Mouse (Mus musculus) heart, postnatal 14 days (tissue): Measurements from ENCODE around the gene Hdhd3. TPM values are rescaled to one million over a fixed set of nuclear protein-coding genes. Genes with fewer than 3 reads are reported as not detected.

Experiments
- DNase-seq, 2 experiments: peaks; one replicate each; pipeline ENCODE4 v3.0.0; 2021 to 2022
- intact Hi-C: fragments of 180-260 bp; cut with DNase I; formaldehyde crosslinking; loops from one replicate; pipeline ENCODE4 v1.15.1; 2025
- long read RNA-seq, 2 experiments: library from polyadenylated mRNA; stranded (forward); transcript quantifications; one replicate each; pipeline ENCODE4 v2.0.0; 2021
- total RNA-seq, 2 experiments: library from RNA; stranded (reverse); gene quantifications; 2 replicates each; pipeline ENCODE4 v1.2.3; 2021

The Hdhd3 gene
- total RNA-seq, result 1 to 10 TPM; 5.0 to 5.4 TPM
- long read RNA-seq, experiment 1, transcript Hdhd3-201 (2 exons, 1,205 nt), result major isoform, 7 of 8 reads
- long read RNA-seq, experiment 1, partial matches to known transcripts, result 0 of 8 reads
- long read RNA-seq, experiment 1, other reads (novel, unspliced or antisense), result 1 of 8 reads
- long read RNA-seq, experiment 2, transcript Hdhd3-201 (2 exons, 1,205 nt), result major isoform, 6 of 6 reads
- long read RNA-seq, experiment 2, partial matches to known transcripts, result 0 of 6 reads
- long read RNA-seq, experiment 2, other reads (novel, unspliced or antisense), result 0 of 6 reads

DNA sequence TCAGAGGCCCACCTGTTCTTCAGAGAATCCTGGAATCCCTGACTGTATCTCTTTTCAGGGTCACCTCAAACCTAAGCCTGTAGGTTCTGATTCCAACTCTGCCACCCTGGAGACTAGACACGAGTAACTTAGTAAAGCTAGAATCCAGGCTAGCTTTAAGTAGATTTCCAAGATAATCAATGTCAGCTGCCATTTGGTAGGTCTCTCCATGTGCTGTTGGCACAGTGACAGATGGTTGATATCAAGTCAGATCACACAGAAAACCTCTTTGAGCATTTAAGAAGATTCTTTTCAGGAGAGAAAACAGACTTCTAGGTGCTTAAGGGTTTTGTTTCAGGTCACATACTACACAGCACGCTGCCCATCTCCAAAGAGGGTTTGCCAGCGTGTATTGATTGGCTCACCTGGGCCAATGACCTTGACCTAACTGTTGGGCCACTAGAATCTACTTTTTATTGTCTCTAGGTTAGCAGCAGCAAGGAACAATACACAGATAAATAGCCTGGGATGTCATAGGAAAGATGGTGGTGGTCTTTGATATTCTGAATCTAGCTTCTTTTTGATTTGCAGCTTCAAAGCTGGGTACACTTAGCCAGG, at the start of gene Hdhd3:
Hdhd3 (minus strand) TSS at position 94 of the 597 bp plus-strand sequence.
- intact Hi-C loops, result loop anchor here (2.0 to 5.0 kb wide), 2 partner anchors 15 to 96 kb away; partner anchors contain the start of genes Alad, Cdc26 and Prpf4
- no peak for DNase-seq

DNA sequence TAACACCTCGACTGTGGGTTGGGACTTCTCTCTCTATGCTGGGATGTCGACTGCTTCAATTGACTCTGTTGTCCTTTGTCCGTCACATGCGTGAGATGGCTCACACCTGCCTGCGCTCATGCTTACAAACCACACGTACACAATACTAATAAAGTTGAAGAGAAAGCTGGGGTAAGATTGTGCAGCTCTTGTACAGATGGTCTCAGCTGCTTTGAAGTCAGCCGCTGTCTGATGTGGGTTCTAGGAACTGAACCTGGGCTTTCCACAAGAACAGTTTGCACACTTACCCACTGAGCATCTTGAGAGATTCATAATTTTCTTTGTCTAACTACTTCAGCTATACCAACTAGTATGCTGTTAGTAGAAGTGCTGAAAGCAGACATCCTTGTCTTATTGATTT, 48.7 kb upstream of the Hdhd3 start:
- no peak for DNase-seq
- intact Hi-C loops, result no loop called here

DNA sequence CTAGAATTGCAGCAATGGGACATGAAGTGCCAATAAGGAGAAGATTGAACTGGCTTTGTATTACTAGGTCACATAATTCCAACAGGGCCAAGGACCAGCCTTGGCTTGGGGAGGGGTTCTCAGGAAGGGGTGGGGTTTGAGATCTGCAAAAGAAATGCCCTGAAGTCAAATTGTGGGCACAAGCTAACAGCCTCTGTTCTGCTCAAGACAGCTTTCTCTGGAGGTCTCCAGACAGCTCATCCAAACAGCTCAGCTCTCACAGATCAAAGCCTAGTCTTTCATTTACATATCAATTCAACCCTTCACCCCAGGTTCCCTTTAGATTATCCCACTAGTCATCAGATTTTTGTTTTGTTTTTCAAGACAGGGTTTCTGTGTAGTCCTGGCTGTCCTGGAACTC, 41.5 kb upstream of the Hdhd3 start:
- intact Hi-C loops, result no loop called here
- no peak for DNase-seq

DNA sequence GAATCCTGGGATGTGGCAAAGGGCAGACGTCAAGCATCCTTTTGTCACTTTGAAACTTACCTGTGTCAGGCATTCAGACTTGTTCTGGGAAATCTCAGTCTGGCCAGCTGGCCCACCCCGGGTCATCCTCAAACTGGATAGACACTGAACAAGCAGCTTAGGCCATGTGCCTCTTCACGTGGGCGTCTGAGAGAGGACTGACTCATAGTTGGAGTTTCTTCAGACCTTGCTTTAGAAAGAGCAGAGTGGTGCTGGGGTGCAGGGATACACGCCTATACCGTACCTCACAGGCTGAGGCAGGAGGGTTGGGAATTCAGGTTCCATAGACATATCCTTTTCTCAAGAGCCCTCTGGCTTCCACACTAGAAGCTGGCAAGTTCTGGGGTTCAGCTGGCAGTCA, 40.5 kb upstream of the Hdhd3 start:
- intact Hi-C loops, result no loop called here

DNA sequence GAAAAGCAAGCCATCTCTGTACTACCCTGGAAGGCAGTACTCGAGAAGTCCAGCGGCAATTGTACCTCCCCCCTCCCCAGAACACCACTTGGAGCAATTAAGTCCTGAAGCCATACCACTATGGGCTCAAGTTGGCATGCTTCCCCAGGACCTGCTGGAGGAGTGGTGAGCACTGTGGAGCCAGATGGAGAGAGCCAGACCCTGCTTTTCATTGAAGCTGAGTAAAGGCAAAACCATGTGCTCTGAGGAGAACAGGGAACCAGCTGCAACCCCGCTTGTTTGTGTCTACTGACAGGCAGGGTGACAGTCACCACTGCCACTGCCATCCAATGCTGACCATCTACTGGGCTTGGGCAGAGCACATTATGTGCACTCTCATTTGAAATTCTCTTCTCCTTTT, 38.5 kb upstream of the Hdhd3 start:
- intact Hi-C loops, result no loop called here
- no peak for DNase-seq

More for the DNA sequence above, 40.5 kb upstream of the Hdhd3 start:
- no peak for DNase-seq

DNA sequence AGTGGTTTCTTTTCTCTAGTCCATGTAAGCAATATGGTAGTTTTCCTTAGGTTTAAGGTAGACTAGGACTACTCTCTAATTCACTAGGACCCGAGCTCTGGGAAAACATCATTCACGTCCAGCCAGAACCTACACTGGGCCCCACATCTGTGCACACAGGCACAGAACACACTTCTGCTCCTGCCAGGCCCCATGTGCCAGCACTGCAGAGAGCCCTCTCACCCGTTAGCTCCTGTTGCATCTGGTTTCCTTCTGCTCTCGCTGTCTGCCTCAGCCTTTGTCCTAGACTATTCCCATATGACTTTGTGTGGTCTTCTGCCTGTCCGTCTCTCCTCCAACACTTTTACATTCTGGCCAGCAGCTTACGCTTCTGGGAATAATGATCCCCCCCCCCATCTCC, 30.5 kb upstream of the Hdhd3 start:
- no peak for DNase-seq
- intact Hi-C loops, result no loop called here

DNA sequence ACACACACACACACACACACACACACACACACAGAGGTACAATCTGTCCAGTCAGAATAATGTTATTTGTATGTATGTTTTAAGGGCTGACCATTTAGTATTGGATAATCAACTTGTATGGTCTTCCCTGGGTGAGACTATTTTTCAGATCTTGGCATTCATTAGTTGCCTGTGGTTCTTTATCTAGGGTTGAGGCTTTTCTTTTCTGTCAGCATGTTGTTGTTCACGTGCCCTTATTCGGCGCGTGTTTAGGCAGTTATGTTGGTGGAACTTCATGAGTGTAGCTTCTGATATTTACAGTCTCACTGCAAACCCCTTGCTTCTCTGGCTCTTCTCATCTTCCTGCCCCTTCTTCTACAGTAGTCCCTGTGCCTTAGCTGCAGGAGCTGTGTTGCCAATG, 24.4 kb upstream of the Hdhd3 start:
- no peak for DNase-seq
- intact Hi-C loops, result no loop called here

DNA sequence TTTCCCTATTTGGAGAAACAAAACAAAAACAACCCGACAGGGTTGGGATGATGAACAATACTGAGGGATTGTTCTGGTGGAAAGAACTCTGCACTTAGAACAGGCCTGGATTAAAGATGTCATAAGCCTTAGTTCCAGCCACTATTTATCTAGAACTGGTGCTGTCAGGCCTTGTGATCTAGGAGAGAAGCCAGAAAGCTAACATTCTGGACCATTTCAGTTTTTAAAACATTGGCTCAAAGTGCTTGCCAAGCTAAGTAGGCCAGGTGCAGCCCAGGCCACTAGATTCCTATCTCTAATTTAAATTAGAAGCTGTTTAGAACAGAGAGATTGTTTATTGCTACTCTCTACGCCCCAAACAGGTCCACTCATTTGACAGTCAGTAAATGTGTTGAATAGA, 23.0 kb upstream of the Hdhd3 start:
- intact Hi-C loops, result no loop called here
- DNase-seq, result no peak

DNA sequence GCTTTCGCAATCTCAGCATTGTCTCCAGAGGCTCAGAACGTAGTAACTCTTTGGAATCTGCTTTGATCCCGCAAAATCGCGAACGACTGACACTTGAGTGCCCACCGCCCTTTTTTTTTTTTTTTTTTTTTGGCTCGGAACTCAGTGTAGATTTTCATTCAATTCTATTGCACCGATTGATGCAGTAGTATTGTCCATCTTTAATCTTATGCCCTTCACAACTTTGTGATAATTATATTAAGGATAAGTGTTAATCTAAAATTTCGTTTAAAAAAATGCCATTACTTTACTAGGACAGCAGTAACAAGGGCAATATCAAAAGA, 22.2 kb upstream of the Hdhd3 start:
- no peak for DNase-seq
- intact Hi-C loops, result no loop called here

DNA sequence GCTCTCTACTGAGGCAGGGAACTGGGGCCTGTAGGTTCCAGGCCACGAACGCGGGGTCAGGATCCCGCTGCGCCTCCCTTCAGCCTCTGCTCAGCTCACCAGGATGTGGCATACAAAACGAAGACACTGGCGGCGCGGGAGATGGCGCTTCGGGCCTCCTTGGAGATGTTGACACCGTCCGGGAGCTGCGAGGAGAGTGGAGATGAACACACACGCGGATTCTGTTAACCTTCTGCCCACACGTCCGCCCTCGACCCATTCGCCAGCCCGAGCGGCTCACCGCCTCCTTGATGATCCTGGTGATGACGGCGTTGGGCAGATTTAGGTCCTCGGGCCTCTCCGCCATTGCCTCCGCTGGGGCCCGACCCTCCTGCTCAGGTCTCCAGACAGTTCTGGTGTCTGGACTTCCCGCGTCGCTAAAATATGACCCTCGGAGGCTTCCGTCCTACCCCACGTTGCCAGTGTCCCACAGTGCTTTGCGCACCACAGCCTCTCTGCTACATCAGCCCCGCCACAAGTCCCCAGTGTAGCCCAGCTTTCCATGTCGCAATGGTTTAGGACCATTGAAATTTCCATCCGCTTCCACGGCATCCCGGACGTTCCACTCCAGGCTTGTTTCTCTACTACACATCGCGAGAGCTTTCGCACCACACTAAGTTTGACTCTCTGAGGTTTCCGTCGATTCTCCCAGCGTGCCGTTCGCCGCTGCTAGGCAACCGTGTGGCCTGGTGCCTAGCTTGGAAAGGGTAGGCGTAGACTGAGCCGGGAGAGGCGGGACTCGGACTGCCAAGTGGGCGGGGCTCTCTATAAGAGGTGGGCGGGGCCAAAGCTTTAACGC, 21.6 kb upstream of the Hdhd3 start, which contains the start of the genes Pole3 and 4933430I17Rik:
Pole3 (minus strand) TSS at position 418 of the 838 bp plus-strand sequence.
4933430I17Rik (plus strand) TSS at position 719 of the 838 bp plus-strand sequence.
- DNase-seq, result peak; percentile 97 to 99
- intact Hi-C loops, result no loop called here

DNA sequence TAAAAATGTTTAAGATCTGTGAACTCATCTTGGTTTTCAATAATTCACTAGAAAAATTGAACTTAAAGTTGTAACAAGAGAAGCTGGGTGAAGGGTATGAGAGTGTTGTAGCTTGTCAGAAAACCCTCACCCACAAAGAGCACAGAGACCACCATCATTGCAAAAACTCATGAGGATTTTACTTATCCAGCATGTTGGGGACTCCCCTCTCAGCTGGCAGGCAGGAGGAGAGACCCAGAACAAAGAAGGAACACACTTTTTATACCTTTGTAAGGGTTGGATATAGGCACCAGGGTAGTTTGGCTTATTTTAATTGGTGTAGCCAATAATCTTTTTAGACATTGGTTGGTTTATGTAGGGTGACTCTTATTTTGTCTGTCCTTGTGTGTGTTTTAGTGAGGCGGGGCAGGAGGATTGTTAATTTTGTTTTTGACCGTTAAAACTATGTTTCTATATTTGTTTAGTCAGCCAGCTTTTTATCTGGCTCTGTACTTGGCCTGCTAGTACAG, 17.7 kb upstream of the Hdhd3 start:
- intact Hi-C loops, result no loop called here
- DNase-seq, result no peak

DNA sequence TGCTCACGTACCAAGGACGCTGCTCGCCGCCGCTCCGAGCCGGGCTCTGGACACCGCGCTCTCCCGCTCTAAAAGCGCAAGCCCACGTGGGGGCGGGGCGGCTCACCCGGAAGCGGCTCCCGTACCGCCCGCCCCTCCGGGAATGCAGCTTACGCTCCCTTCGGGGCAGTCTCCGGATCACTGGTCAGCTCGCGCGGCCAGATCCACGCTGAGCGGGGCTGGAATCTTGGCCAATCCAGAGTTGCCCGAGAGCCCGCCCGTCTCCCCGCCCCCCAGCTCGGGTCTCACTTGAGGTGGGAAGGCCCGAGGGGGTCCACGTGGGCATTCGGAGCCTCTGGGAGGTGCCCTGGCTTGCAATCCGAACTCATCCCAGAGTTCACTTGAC, 16.6 kb upstream of the Hdhd3 start, which contains the start of gene Alad:
Alad (minus strand) TSS at position 70 of the 385 bp plus-strand sequence.
- peak; percentile 90 to 91 for DNase-seq
- intact Hi-C loops, result loop anchor here (2.0 to 5.0 kb wide), 2 partner anchors 17 to 113 kb away; partner anchors contain the start of genes Cdc26, Hdhd3 and Prpf4

DNA sequence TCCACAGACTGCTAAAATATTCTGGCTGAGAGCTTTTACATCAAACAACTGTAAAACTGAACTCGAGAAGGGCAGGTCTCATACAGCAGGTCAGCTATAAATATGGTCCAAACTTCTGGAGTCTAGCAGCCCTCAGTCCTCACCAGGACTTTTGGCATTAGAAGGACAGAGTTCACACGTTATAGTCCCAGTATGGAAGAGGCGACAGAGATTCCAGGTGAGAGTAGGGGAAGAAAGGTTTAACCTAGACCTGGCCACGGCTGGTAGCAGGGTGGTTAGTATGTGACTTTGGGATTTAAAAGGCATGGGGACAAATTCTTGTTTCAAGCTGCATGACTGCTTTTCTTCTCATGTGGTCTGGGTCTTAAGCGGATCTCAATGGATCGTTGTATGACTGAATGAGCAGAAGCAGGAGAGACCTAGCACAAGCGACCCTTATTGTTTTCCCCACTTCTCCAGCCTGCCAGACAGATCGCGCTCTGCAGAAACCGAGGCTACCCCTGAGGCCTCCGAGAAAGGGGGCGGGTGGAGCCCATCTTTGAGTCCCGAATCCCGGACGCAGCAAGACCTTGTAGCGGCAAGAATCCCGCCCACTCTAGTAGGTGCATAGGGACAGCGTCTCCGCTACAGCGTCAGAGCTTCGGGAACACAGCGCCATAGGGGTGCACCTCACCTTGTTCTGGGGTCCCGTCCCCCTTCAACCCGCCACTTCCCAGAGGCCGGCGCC, 16.0 kb upstream of the Hdhd3 start:
- DNase-seq, result no peak
- intact Hi-C loops, result loop anchor here (2.0 to 5.0 kb wide), 2 partner anchors 16 to 112 kb away; partner anchors contain the start of genes Cdc26, Hdhd3 and Prpf4

DNA sequence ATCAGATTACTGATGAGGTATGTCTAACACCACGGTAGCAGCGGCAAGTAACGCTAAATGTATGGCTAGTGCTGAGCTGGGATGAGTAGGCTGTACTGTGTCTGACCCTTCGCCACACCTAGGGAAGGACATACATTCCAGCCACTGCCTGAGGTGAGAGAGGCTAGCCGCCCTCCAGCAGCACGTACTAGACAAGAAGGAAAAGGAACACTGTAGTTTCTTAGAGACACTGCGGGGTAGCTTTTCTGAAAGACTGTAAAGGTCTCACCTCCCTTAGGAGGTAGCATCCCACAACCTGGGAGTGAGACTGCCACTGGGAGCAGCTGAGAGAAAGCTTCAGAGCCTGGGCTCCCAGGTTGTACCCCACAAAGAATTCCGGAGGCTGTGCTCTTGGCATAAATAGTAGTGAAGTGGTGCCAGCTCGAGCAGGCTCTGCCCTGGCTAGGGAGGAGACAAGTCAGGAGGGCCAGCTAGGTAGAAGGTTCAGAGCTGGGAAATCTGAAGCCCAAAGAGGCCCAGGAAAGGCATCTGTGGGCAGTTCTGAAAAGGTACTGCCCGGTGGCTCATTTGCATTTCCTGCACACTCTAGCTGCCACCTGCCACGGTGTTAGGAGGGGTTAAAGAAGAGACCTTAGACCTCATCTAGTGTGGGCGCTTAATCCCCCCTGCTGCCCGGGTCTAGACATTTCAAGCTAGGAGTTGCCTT, 15.3 kb upstream of the Hdhd3 start:
- intact Hi-C loops, result loop anchor here (2.0 to 5.0 kb wide), 2 partner anchors 16 to 111 kb away; partner anchors contain the start of genes Cdc26, Hdhd3 and Prpf4
- peak in 1 of 2 experiments; percentile 59 for DNase-seq

DNA sequence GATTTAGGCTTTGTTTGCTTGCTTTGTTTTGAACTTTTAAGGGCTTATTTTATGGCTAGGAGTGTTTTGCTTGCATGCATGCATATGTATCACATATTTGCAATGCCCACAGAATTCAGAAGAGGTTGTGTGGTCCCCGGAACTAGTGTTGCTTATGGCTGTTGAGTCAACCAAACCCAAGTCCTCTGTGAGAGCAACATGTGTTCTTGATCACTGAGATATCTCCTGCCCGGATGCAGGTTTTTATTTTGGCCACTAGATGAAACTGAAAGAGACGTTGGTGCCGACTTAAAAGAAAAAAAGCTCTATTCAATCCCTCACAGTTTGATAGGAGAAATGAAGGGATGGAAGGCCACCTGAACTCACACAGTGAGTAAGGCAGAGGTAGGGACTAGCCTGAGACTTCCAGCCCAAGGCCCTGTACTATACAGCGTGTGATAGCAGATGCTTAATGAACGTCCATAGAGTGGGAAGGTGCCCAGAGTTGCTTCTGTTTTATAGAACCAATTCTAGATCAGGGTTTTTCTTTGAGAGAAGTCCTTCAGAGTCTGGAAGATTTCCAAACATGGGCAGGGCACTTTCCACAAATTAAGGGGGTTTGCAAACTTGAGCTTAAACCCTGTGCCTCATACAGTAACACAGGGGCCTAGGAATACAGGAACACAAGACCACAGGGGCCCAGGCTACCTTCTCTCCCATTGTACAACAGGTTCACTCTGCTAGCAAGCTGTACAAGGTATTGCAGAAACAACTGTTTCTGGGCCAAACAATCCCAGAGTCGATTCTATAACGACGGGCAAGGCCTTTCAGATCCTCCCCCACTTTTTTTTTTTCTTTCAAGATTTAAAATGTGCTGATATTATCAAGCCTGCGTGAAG, 14.5 kb upstream of the Hdhd3 start:
- no peak for DNase-seq
- intact Hi-C loops, result loop anchor here (2.0 to 5.0 kb wide), 2 partner anchors 15 to 110 kb away; partner anchors contain the start of genes Cdc26, Hdhd3 and Prpf4

DNA sequence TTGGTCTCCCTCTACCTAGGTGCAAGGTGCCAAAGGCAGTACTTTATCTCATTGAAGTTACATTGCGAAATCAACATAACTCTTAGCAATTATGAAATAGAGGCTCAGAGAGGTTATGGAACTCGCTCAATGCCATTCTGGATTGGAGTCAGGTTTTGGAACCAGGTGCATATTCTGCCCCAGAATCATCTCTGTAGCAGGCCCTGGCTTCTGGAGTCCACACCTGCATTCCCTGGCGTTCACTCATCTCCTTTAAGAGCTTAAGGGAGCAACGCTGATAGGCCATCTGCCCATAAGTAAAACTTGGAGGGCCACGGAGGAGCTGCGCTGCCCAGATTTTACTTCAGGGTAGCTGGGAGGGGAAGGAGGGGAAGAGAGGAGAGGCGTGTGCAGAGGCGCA, 13.8 kb upstream of the Hdhd3 start:
- DNase-seq, result no peak
- intact Hi-C loops, result loop anchor here (5.0 kb wide), 1 partner anchor 110 kb away; the partner anchor contains the start of genes Cdc26 and Prpf4

DNA sequence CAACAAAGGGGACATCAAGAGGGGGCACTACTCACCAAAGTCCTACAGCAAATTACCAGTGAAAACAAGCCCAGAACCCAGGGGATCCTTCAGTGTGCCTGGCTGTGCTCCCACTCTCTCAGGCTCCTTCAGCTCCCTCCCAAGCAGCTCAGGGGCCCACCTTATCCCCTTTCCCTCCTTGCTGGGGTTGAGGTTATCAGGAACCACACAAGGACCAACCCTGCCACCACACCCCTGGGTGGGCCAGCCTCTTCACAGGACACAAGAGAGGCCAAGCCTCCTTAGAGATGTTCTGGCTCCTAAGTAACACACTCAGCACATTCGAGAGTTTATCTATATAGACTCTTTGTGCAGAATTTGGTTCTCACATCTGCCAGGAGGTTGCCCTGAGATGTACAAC, 13.3 kb upstream of the Hdhd3 start:
- intact Hi-C loops, result loop anchor here (5.0 kb wide), 1 partner anchor 109 kb away; the partner anchor contains the start of genes Cdc26 and Prpf4
- no peak for DNase-seq

DNA sequence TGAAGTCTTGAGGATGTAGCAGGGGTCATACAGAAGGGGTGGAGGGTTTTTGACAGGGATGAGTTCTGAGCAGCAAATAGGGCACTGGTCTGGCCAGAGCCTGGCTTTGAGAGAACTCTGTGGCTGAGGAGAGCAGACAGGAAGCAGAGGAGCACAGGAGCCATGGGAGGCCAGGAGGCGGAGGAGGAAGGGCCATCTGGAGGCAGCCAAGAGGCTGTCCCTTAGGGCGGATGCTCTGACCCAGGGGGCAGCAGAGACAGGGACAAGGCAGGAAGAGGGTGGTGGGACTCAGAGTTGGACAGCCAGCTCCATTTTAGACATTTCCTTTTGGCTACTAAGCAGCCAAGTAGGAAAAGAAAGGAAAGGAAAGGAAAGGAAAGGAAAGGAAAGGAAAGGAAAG, 12.8 kb upstream of the Hdhd3 start:
- intact Hi-C loops, result loop anchor here (5.0 kb wide), 1 partner anchor 109 kb away; the partner anchor contains the start of genes Cdc26 and Prpf4
- peak; percentile 64 to 67 for DNase-seq
